26 mouse cellular contexts compared by ENCODE assay signal in genomic region chr17:85149211-85149738, GRCm38 (mm10). TPM values are rescaled to one million over a fixed set of nuclear protein-coding genes. Genes with fewer than 3 reads are reported as not detected.
DNase-seq lines count a peak whose midpoint lies in the region; ATAC-seq and TF ChIP-seq lines count a peak whose summit lies in the region.
"Had no signal": no experiment of that assay in that cellular context is flagged by ENCODE, and none has a peak within 500 bp of the region (broad histone marks: within the 10 kb centered on the region; RNA-seq: fewer than 3 reads in every experiment).

No protein-coding gene starts in this region.

- H3K27me3 ChIP-seq in midbrain, embryonic 11.5 days (ENCODE audit: control insufficient read depth, insufficient read depth, low read length) = no peaks in the 10 kb centered on the region
- H3K27me3 ChIP-seq in midbrain, embryonic 14.5 days (ENCODE audit: control insufficient read depth, insufficient read depth, low read length) = no peaks in the 10 kb centered on the region
- H3K27me3 ChIP-seq in ES-Bruce4 (ENCODE audit: control insufficient read depth, insufficient read depth, low read length, poor library complexity, severe bottlenecking) = no peaks in the 10 kb centered on the region
- no peaks in the 10 kb centered on the region for H3K27me3 ChIP-seq in neural tube, embryonic 15.5 days (replicated peaks)
- H3K27me3 ChIP-seq in thymus, adult 2 months (ENCODE audit: control insufficient read depth, insufficient read depth, low read length) = no peaks in the 10 kb centered on the region
- H3K27me3 ChIP-seq: heart, embryonic 13.5 days; Patski had no signal

- WGBS in midbrain, embryonic 11.5 days = 31% methylated on average over 3 of the region's 3 CpGs
- 37% methylated on average over 3 of the region's 3 CpGs for WGBS in midbrain, embryonic 14.5 days
- 12% methylated on average over 3 of the region's 3 CpGs for WGBS in neural tube, embryonic 15.5 days
- 72% methylated on average over 3 of the region's 3 CpGs for WGBS in thymus, adult 2 months

- TF ChIP-seq POLR2A in ES-Bruce4 (IDR thresholded peaks at IDR 0.05; ENCODE audit: insufficient read depth, low read length) = no peak
- TF ChIP-seq POLR2A in thymus, adult 2 months (IDR thresholded peaks at IDR 0.05; ENCODE audit: control insufficient read depth, extremely low read depth, insufficient read depth, low read length, poor library complexity) = no peak

- no peak overlapping the region for H3K4me3 ChIP-seq in midbrain, embryonic 11.5 days (ENCODE audit: low read depth, low read length)
- H3K4me3 ChIP-seq in midbrain, embryonic 14.5 days (replicated peaks; ENCODE audit: low read depth, low read length) = no peak overlapping the region
- H3K4me3 ChIP-seq in ES-Bruce4 (ENCODE audit: low read depth, low read length) = no peak overlapping the region
- no peak overlapping the region for H3K4me3 ChIP-seq in neural tube, embryonic 15.5 days (replicated peaks)
- no peak overlapping the region for H3K4me3 ChIP-seq in thymus, adult 2 months (ENCODE audit: control insufficient read depth, insufficient read depth, low read length)
- H3K4me3 ChIP-seq: forebrain, embryonic 10.5 days; forebrain, embryonic 13.5 days; gastrocnemius, adult 2 months; heart, embryonic 13.5 days had no signal

- no peak for ATAC-seq in midbrain, embryonic 11.5 days (ENCODE audit: low FRiP score)
- no peak for ATAC-seq in midbrain, embryonic 14.5 days (ENCODE audit: low FRiP score, low TSS enrichment)
- no peak for ATAC-seq in neural tube, embryonic 15.5 days (ENCODE audit: low FRiP score)
- ATAC-seq: forebrain, embryonic 13.5 days; forebrain, embryonic 16.5 days; hindbrain, postnatal 0 days; inflammation-experienced regulatory T-cells, adult 6 months; Patski had no signal

- H3K4me1 ChIP-seq in midbrain, embryonic 11.5 days (ENCODE audit: control insufficient read depth, insufficient read depth, low read length) = no peaks in the 10 kb centered on the region
- no peaks in the 10 kb centered on the region for H3K4me1 ChIP-seq in midbrain, embryonic 14.5 days (ENCODE audit: control insufficient read depth, insufficient read depth, low read length)
- H3K4me1 ChIP-seq in ES-Bruce4 (ENCODE audit: control insufficient read depth, insufficient read depth, low read length) = peaks cover 10% of the 10 kb centered on the region
- peaks cover 12% of the 10 kb centered on the region; the same call in 1 of the 2 replicates for H3K4me1 ChIP-seq in neural tube, embryonic 15.5 days
- no peaks in the 10 kb centered on the region for H3K4me1 ChIP-seq in thymus, adult 2 months (replicated peaks; ENCODE audit: control insufficient read depth, insufficient read depth, low read length)

- H3K9me3 ChIP-seq in midbrain, embryonic 11.5 days (ENCODE audit: control insufficient read depth, low read length) = no peaks in the 10 kb centered on the region
- H3K9me3 ChIP-seq in midbrain, embryonic 14.5 days (ENCODE audit: control insufficient read depth, low read length) = no peaks in the 10 kb centered on the region
- H3K9me3 ChIP-seq in ES-Bruce4 (replicated peaks; ENCODE audit: control insufficient read depth, insufficient read depth, low read length, poor library complexity, severe bottlenecking) = no peaks in the 10 kb centered on the region
- H3K9me3 ChIP-seq in neural tube, embryonic 15.5 days (replicated peaks) = no peaks in the 10 kb centered on the region
- H3K9me3 ChIP-seq: forebrain, embryonic 10.5 days; forebrain, embryonic 13.5 days; heart, embryonic 13.5 days had no signal

- no peaks in the 10 kb centered on the region for H3K36me3 ChIP-seq in midbrain, embryonic 11.5 days (ENCODE audit: control insufficient read depth, insufficient read depth, low read length)
- H3K36me3 ChIP-seq in midbrain, embryonic 14.5 days (ENCODE audit: control insufficient read depth, insufficient read depth, low read length) = no peaks in the 10 kb centered on the region
- H3K36me3 ChIP-seq in ES-Bruce4 (ENCODE audit: control insufficient read depth, insufficient read depth, low read length, poor library complexity, severe bottlenecking) = no peaks in the 10 kb centered on the region
- no peaks in the 10 kb centered on the region for H3K36me3 ChIP-seq in neural tube, embryonic 15.5 days
- no peaks in the 10 kb centered on the region for H3K36me3 ChIP-seq in thymus, adult 2 months (ENCODE audit: control insufficient read depth, insufficient read depth, low read length)
- H3K36me3 ChIP-seq: forebrain, embryonic 10.5 days; heart, embryonic 13.5 days had no signal

- peak; percentile 57 for DNase-seq in midbrain, embryonic 11.5 days (ENCODE audit: low spot score, missing footprints)
- no peak for DNase-seq in midbrain, embryonic 14.5 days
- peak; percentile 52 for DNase-seq in R1 (ENCODE audit: low read depth, low spot score)
- no peak for DNase-seq in thymus, adult 2 months
- DNase-seq in cerebellum, adult 9-11 months = no peak
- no peak for DNase-seq in right cerebral cortex, postnatal 4 days
- DNase-seq: adrenal gland, adult 2 months; adrenal gland, postnatal 14 days; cerebellum, adult 11-12 months; cerebellum, adult 8-10 months; cerebellum, postnatal 14 days; gastrocnemius, adult 2 months; gastrocnemius, postnatal 25 days; heart, adult 18-20 months; heart, postnatal 14 days; heart, postnatal 4 days had no signal

- no peak overlapping the region for H3K27ac ChIP-seq in midbrain, embryonic 11.5 days (ENCODE audit: low read depth, low read length)
- H3K27ac ChIP-seq in midbrain, embryonic 14.5 days (replicated peaks; ENCODE audit: low read depth, low read length) = no peak overlapping the region
- H3K27ac ChIP-seq in ES-Bruce4 (ENCODE audit: insufficient read depth, low read length) = peak overlapping the region; percentile 85
- H3K27ac ChIP-seq in neural tube, embryonic 15.5 days (replicated peaks) = 0 out of 2 replicates have a peak overlapping the region, but pooled peaks have one; percentile 2
- H3K27ac ChIP-seq in thymus, adult 2 months (ENCODE audit: control insufficient read depth, insufficient read depth, low read length) = no peak overlapping the region
- H3K27ac ChIP-seq: forebrain, embryonic 10.5 days; forebrain, embryonic 13.5 days; gastrocnemius, adult 2 months; heart, embryonic 13.5 days; hindbrain, embryonic 14.5 days; hindbrain, postnatal 0 days had no signal

- H3K9ac ChIP-seq in midbrain, embryonic 11.5 days (ENCODE audit: low read length) = no peak overlapping the region
- H3K9ac ChIP-seq in midbrain, embryonic 14.5 days (replicated peaks; ENCODE audit: low read length) = no peak overlapping the region
- no peak overlapping the region for H3K9ac ChIP-seq in ES-Bruce4 (ENCODE audit: low read depth, poor library complexity, severe bottlenecking)
- H3K9ac ChIP-seq in neural tube, embryonic 15.5 days (replicated peaks) = no peak overlapping the region
- H3K9ac ChIP-seq: forebrain, embryonic 13.5 days; heart, embryonic 13.5 days; hindbrain, embryonic 14.5 days had no signal

- H3K4me2 ChIP-seq in midbrain, embryonic 11.5 days = no peak overlapping the region
- no peak overlapping the region for H3K4me2 ChIP-seq in midbrain, embryonic 14.5 days (ENCODE audit: low read length)
- no peak overlapping the region for H3K4me2 ChIP-seq in neural tube, embryonic 15.5 days
- H3K4me2 ChIP-seq: forebrain, embryonic 13.5 days; heart, embryonic 13.5 days; hindbrain, embryonic 14.5 days had no signal

- TF ChIP-seq CTCF in ES-Bruce4 (IDR thresholded peaks at IDR 0.05; ENCODE audit: low read depth, low read length) = no peak
- no peak for TF ChIP-seq CTCF in thymus, adult 2 months (IDR thresholded peaks at IDR 0.05; ENCODE audit: borderline replicate concordance, control insufficient read depth, extremely low read depth, insufficient read depth, low read length, poor library complexity)

- TF ChIP-seq EP300 in ES-Bruce4 (IDR thresholded peaks at IDR 0.05; ENCODE audit: insufficient read depth, low read depth, low read length) = no peak

RNA-seq across cellular contexts. Expression of gene Camkmt, which starts 58.9 kb away (rescaled TPM):
- polyA plus RNA-seq in midbrain, embryonic 11.5 days (2014; fragmentation: Nextera tagmentation; extraction: Ambion mirVana) = 14.9 and 17.0 TPM in 2 replicates
- 19.4 and 20.8 TPM in 2 replicates for polyA plus RNA-seq in midbrain, embryonic 14.5 days (2014; fragmentation: Nextera tagmentation; extraction: Ambion mirVana)
- polyA plus RNA-seq in ES-Bruce4 (2011; ENCODE audit: insufficient read depth, insufficient read length, low read depth, missing spikeins) = 3.7 and 5.6 TPM in 2 replicates
- polyA plus RNA-seq in neural tube, embryonic 15.5 days (2015; fragmentation: Nextera tagmentation; extraction: Ambion mirVana) = 19.7 and 22.4 TPM in 2 replicates
- 3.4 and 4.2 TPM in 2 replicates for polyA plus RNA-seq in thymus, adult 2 months (2012; rRNA removed)

RNA-seq across cellular contexts. Expression of gene Prepl, which starts 59.2 kb away (rescaled TPM):
- 60.0 and 61.7 TPM in 2 replicates for polyA plus RNA-seq in midbrain, embryonic 11.5 days (2014; fragmentation: Nextera tagmentation; extraction: Ambion mirVana)
- polyA plus RNA-seq in midbrain, embryonic 14.5 days (2014; fragmentation: Nextera tagmentation; extraction: Ambion mirVana) = 97.7 and 129 TPM in 2 replicates
- 32.4 and 35.8 TPM in 2 replicates for polyA plus RNA-seq in ES-Bruce4 (2011; ENCODE audit: insufficient read depth, insufficient read length, low read depth, missing spikeins)
- polyA plus RNA-seq in neural tube, embryonic 15.5 days (2015; fragmentation: Nextera tagmentation; extraction: Ambion mirVana) = 126 and 135 TPM in 2 replicates
- 10.7 and 11.6 TPM in 2 replicates for polyA plus RNA-seq in thymus, adult 2 months (2012; rRNA removed)

Comparison
In these comparisons a context has a peak if more than half of its experiments do, and no peak if none do; other contexts are left out.
1. DNase-seq: peak in midbrain, embryonic 11.5 days (single experiment) and R1 (single experiment); none in midbrain, embryonic 14.5 days (single experiment), thymus, adult 2 months (single experiment), cerebellum, adult 9-11 months (single experiment) and right cerebral cortex, postnatal 4 days (single experiment).
2. H3K27ac ChIP-seq: peak in ES-Bruce4 (single experiment) and neural tube, embryonic 15.5 days (single experiment); none in midbrain, embryonic 11.5 days (single experiment), midbrain, embryonic 14.5 days (single experiment) and thymus, adult 2 months (single experiment).